ENCODE assay signal across 9 mouse cellular contexts in genomic region chr16:23984183-23984582, GRCm38 (mm10). TPM values are rescaled to one million over a fixed set of nuclear protein-coding genes. Genes with fewer than 3 reads are reported as not detected.
DNase-seq lines count a peak whose midpoint lies in the region; ATAC-seq and TF ChIP-seq lines count a peak whose summit lies in the region.
"Had no signal": no experiment of that assay in that cellular context is flagged by ENCODE, and none has a peak within 500 bp of the region (broad histone marks: within the 10 kb centered on the region; RNA-seq: fewer than 3 reads in every experiment).

No protein-coding gene starts in this region.

- peak; percentile 44 for ATAC-seq in neural tube, embryonic 13.5 days (ENCODE audit: low read depth)
- ATAC-seq in stomach, postnatal 0 days (ENCODE audit: low FRiP score, low TSS enrichment), result peak; percentile 49

- peak; percentile 97 for TF ChIP-seq CTCF in cerebellum, adult 2 months (IDR thresholded peaks at IDR 0.05; ENCODE audit: borderline replicate concordance, insufficient read depth, low read depth, low read length)
- peak; percentile 98 for TF ChIP-seq CTCF in stomach, postnatal 0 days (IDR thresholded peaks at IDR 0.05; ENCODE audit: low read depth)

- peak overlapping the region; percentile 66; the same call in 1 of the 2 replicates for H3K9ac ChIP-seq in neural tube, embryonic 13.5 days
- peak overlapping the region; percentile 65 for H3K9ac ChIP-seq in stomach, postnatal 0 days (ENCODE audit: low read length)

- DNase-seq in ES-CJ7 (ENCODE audit: low read depth, low spot score), result peak; percentile 88
- DNase-seq in cerebellum, adult 2 months, result peak; percentile 90 to 95
- peak; percentile 88 for DNase-seq in forelimb bud, embryonic 11.5 days (ENCODE audit: low read depth, low spot score)
- peak; percentile 96 for DNase-seq in heart, postnatal 4 days
- DNase-seq in layer of hippocampus, adult 18-20 months (ENCODE audit: low spot score in 2 of 2), result peak; percentile 80 to 95
- peak; percentile 90 to 91 for DNase-seq in lung, adult 18-20 months
- DNase-seq in stomach, postnatal 0 days (ENCODE audit: low spot score), result peak; percentile 89

- no peak overlapping the region; the same call in 1 of the 2 replicates for H3K27ac ChIP-seq in cerebellum, adult 2 months (ENCODE audit: insufficient read depth, low read length)
- H3K27ac ChIP-seq in neural tube, embryonic 13.5 days (replicated peaks), result no peak overlapping the region
- H3K27ac ChIP-seq in stomach, postnatal 0 days (replicated peaks), result peak overlapping the region; percentile 82

- peak overlapping the region; percentile 86 for H3K4me2 ChIP-seq in neural tube, embryonic 13.5 days
- peak overlapping the region; percentile 82 for H3K4me2 ChIP-seq in stomach, postnatal 0 days (replicated peaks; ENCODE audit: low read depth)

- no peaks in the 10 kb centered on the region for H3K36me3 ChIP-seq in neural tube, embryonic 13.5 days
- H3K36me3 ChIP-seq in stomach, postnatal 0 days (ENCODE audit: control insufficient read depth, insufficient read depth, low read length), result no peaks in the 10 kb centered on the region

- peaks cover 20% of the 10 kb centered on the region for H3K4me1 ChIP-seq in cerebellum, adult 2 months (ENCODE audit: control insufficient read depth, insufficient read depth, low read length)
- H3K4me1 ChIP-seq in neural tube, embryonic 13.5 days (replicated peaks), result peaks cover 67% of the 10 kb centered on the region
- H3K4me1 ChIP-seq in stomach, postnatal 0 days (replicated peaks; ENCODE audit: control insufficient read depth, insufficient read depth), result no peaks in the 10 kb centered on the region; the same call in 1 of the 2 replicates

- under 1% methylated on average over 22 of the region's 22 CpGs for WGBS in cerebellum, adult 2 months
- WGBS in neural tube, embryonic 13.5 days, result 1% methylated on average over 22 of the region's 22 CpGs
- WGBS in stomach, postnatal 0 days, result under 1% methylated on average over 22 of the region's 22 CpGs

- H3K4me3 ChIP-seq in cerebellum, adult 2 months (replicated peaks; ENCODE audit: insufficient read depth, low read depth, low read length), result peak overlapping the region; percentile 49
- H3K4me3 ChIP-seq in neural tube, embryonic 13.5 days, result peak overlapping the region; percentile 58
- peak overlapping the region; percentile 51 for H3K4me3 ChIP-seq in stomach, postnatal 0 days (ENCODE audit: low read depth, low read length)

- H3K9me3 ChIP-seq in neural tube, embryonic 13.5 days, result no peaks in the 10 kb centered on the region
- H3K9me3 ChIP-seq in stomach, postnatal 0 days (ENCODE audit: control insufficient read depth, low read length), result no peaks in the 10 kb centered on the region

- no peak for TF ChIP-seq EP300 in stomach, postnatal 0 days (optimal IDR thresholded peaks at IDR 0.05)

- no peaks in the 10 kb centered on the region for H3K27me3 ChIP-seq in cerebellum, adult 2 months (ENCODE audit: control insufficient read depth, insufficient read depth, low read length)
- peaks cover 60% of the 10 kb centered on the region for H3K27me3 ChIP-seq in neural tube, embryonic 13.5 days
- H3K27me3 ChIP-seq in stomach, postnatal 0 days (ENCODE audit: control insufficient read depth, insufficient read depth, low read length), result no peaks in the 10 kb centered on the region

- TF ChIP-seq POLR2A in cerebellum, adult 2 months (IDR thresholded peaks at IDR 0.05; ENCODE audit: borderline replicate concordance, insufficient read depth, low read length), result no peak

RNA-seq across cellular contexts. Expression of gene Gm37419, which starts 4.1 kb away (rescaled TPM):
- polyA plus RNA-seq in cerebellum, adult 2 months (2012; rRNA removed), result not detected in 2 replicates
- total RNA-seq in heart, postnatal 4 days (2021), result not detected
- total RNA-seq in layer of hippocampus, adult 18-20 months (2021), result not detected
- not detected in 2 replicates for polyA plus RNA-seq in neural tube, embryonic 13.5 days (2015; fragmentation: Nextera tagmentation; extraction: Ambion mirVana)
- not detected in 2 replicates for polyA plus RNA-seq in stomach, postnatal 0 days (2015; fragmentation: Nextera tagmentation; extraction: Ambion mirVana)
- polyA plus RNA-seq: erythroblast, embryonic 14.5 days had no signal

RNA-seq across cellular contexts. Expression of gene Bcl6, which starts 4.5 kb away (rescaled TPM):
- 30.8 and 41.3 TPM in 2 replicates for polyA plus RNA-seq in cerebellum, adult 2 months (2012; rRNA removed)
- total RNA-seq in heart, postnatal 4 days (2021), result 1 to 10 TPM; 1.5 TPM
- 10 to 100 TPM; 55.9 to 63.8 TPM for total RNA-seq in layer of hippocampus, adult 18-20 months (2021)
- polyA plus RNA-seq in neural tube, embryonic 13.5 days (2015; fragmentation: Nextera tagmentation; extraction: Ambion mirVana), result 0.37 and 0.53 TPM in 2 replicates
- 0.23 and 0.30 TPM in 2 replicates for polyA plus RNA-seq in stomach, postnatal 0 days (2015; fragmentation: Nextera tagmentation; extraction: Ambion mirVana)

RNA-seq across cellular contexts. Expression of gene Rtp2, which starts 52.0 kb away (rescaled TPM):
- not detected in 2 replicates for polyA plus RNA-seq in cerebellum, adult 2 months (2012; rRNA removed)
- total RNA-seq in heart, postnatal 4 days (2021), result not detected
- total RNA-seq in layer of hippocampus, adult 18-20 months (2021), result under 1 TPM in 1 of 2 experiments, not detected in 1; 0.35 TPM
- polyA plus RNA-seq in neural tube, embryonic 13.5 days (2015; fragmentation: Nextera tagmentation; extraction: Ambion mirVana), result not detected in 2 replicates
- not detected in 2 replicates for polyA plus RNA-seq in stomach, postnatal 0 days (2015; fragmentation: Nextera tagmentation; extraction: Ambion mirVana)
- polyA plus RNA-seq: erythroblast, embryonic 14.5 days had no signal

Comparison
In these comparisons a context has a peak if more than half of its experiments do, and no peak if none do; other contexts are left out.
1. RNA of gene Bcl6, which starts 4.5 kb away (polyA plus RNA-seq): 30.8 to 41.3 TPM in cerebellum, adult 2 months; 0.37 to 0.53 TPM in neural tube, embryonic 13.5 days and 0.23 to 0.30 TPM in stomach, postnatal 0 days; every median in the first group is over 10 times any median in the second.
2. Peak in every context shown above with its lines, with median percentiles within 50 percentile points of each other: DNase-seq and H3K4me3 ChIP-seq.